Mouse (Mus musculus): ENCODE measurements around the gene Myh7b.

GRCm38 (mm10) chr2:155613326-155613755 lies 2.3 kb downstream of the Myh7b start:
- TF ChIP-seq CTCF (conservative IDR thresholded peaks at IDR 0.05 in 1 of 2, IDR thresholded peaks at IDR 0.05 in 1 of 2; ENCODE audit: low read depth in 2 of 2, low read length in 2 of 2) = no peak
- TF ChIP-seq HCFC1 (IDR thresholded peaks at IDR 0.05; ENCODE audit: low read depth, low read length) = no peak
- TF ChIP-seq CHD2 (IDR thresholded peaks at IDR 0.05; ENCODE audit: low read length) = no peak
- no peak; the same call in 1 of the 2 replicates for TF ChIP-seq TCF12 (IDR thresholded peaks at IDR 0.05; ENCODE audit: low read depth, low read length)
- no peak for TF ChIP-seq POLR2A (IDR thresholded peaks at IDR 0.05; ENCODE audit: low read depth, low read length)
- no peak for TF ChIP-seq E2F4 (IDR thresholded peaks at IDR 0.05; ENCODE audit: insufficient replicate concordance, low read depth, low read length)
- TF ChIP-seq ZC3H11A (IDR thresholded peaks at IDR 0.05; ENCODE audit: low read depth, low read length) = no peak

Measured in CH12.LX (cell line).